Mouse (Mus musculus): Measurements from ENCODE around the gene Cep128.

- TF ChIP-seq EP300 (IDR thresholded peaks at IDR 0.05; ENCODE audit: low read depth) (no peak), CTCF (IDR thresholded peaks at IDR 0.05; ENCODE audit: low read depth) (no peak)
Measured at GRCm38 (mm10) chr12:91075600-91075999, 308.6 kb downstream of the Cep128 start.

Data from heart, postnatal 0 days (tissue).